Mouse (Mus musculus) forebrain, embryonic 14.5 days (tissue): ENCODE measurements around the gene Rnf19b. TPM values are rescaled to one million over a fixed set of nuclear protein-coding genes. Genes with fewer than 3 reads are reported as not detected.

Experiments
- ATAC-seq: fragments of 200-750 bp; cut with Nextera tagmentation; 2 replicates; pipeline ENCODE4 v1.8.0; 2017; ENCODE audit warnings: mild to moderate bottlenecking, moderate library complexity
- DNase-seq: peaks from one replicate; pipeline ENCODE4 v3.0.0-alpha.2; 2015; ENCODE audit warnings: low spot score
- H3K27ac ChIP-seq: fragments of 300-500 bp; sonication (generic); 2 replicates; pipeline ENCODE4 v1.5.1; 2014; ENCODE audit warnings: low read depth, mild to moderate bottlenecking, control low read depth, low read length, moderate library complexity
- H3K27me3 ChIP-seq: fragments of 300-500 bp; sonication (generic); replicated peaks from 2 replicates; pipeline ENCODE4 v1.6.1; 2014; ENCODE audit warnings: low read length, control low read depth, mixed read lengths; ENCODE audit not compliant: control insufficient read depth, insufficient read depth
- H3K36me3 ChIP-seq: fragments of 300-500 bp; sonication (generic); 2 replicates; pipeline ENCODE4 v1.6.1; 2014; ENCODE audit warnings: low read length, control low read depth; ENCODE audit not compliant: control insufficient read depth, insufficient read depth
- H3K4me1 ChIP-seq: fragments of 300-500 bp; sonication (generic); 2 replicates; pipeline ENCODE4 v1.6.1; 2014; ENCODE audit warnings: antibody characterized with exemption, low read length, control low read depth; ENCODE audit not compliant: control insufficient read depth, insufficient read depth
- H3K4me2 ChIP-seq: fragments of 300-500 bp; sonication (generic); 2 replicates; pipeline ENCODE4 v1.6.1; 2014; ENCODE audit warnings: mild to moderate bottlenecking, control low read depth, low read length
- H3K4me3 ChIP-seq: fragments of 300-500 bp; sonication (generic); 2 replicates; pipeline ENCODE4 v1.5.1; 2014; ENCODE audit warnings: low read depth, low read length, control low read depth
- H3K9ac ChIP-seq: fragments of 300-500 bp; sonication (generic); 2 replicates; pipeline ENCODE4 v1.6.1; 2014; ENCODE audit warnings: mild to moderate bottlenecking, low read length, control low read depth, moderate library complexity
- H3K9me3 ChIP-seq: fragments of 300-500 bp; sonication (generic); replicated peaks from 2 replicates; pipeline ENCODE4 v1.6.1; 2016; ENCODE audit warnings: low read length, control low read depth, mixed read lengths; ENCODE audit not compliant: control insufficient read depth
- WGBS: fragments of 180-500 bp; shearing (Covaris S2); extraction: QIAGEN DNeasy Blood & Tissue Kit; methylation state at CpG from one replicate; pipeline ENCODE4 v1.1.7; 2014; 5-methylcytosine and 5-hydroxymethylcytosine counted together
- polyA plus RNA-seq: library from polyadenylated mRNA; unstranded; fragments of >200 nt; fragmentation: Nextera tagmentation; extraction: Ambion mirVana; gene quantifications from 2 replicates; pipeline ENCODE4 v1.2.1, GENCODE M21; 2014

The Rnf19b gene
- polyA plus RNA-seq, 1 experiment from 2014 or later, result 20.1 TPM

DNA sequence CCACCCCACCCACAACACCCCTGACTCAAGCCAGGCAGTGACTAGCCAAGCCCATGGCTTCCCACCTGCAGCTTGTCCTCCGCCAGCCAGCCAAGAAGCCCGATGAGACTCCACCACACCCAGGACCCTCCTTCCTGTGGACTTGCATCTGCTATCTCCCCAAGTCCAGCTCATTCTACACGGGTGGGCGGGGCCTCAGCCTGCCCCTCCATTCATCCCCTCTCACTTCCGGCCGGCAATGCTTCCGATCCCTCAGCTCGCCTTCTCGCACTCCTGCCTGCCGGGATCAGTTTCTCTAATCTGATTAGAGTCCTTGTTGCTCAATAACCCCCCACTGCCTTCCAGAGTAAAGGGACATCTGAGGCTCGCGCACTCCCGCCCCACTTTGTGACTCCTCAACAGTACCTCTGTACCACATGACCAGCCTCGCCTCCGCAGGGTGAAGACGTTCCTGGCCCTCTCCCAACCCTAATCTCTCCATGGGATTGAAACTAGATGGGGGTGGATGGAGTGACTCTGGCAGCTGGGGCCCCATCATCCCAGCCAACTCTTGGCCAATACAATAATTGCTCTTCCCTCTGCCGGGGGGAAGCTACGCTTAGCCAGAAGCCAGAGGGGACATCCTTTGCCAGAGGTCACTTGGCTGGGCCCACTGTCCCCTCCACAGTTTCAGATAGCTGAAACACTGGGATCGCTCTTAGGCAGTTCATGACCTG is 67.8 kb downstream of the Rnf19b start:
- WGBS, result 7% methylated on average over 19 of the region's 19 CpGs
- Histone ChIP-seq H3K9ac (no peak overlapping the region), H3K27ac (no peak overlapping the region), H3K4me1 (peaks cover 41% of the 10 kb centered on the region), H3K4me2 (peak overlapping the region; percentile 40), H3K27me3 (peaks cover 11% of the 10 kb centered on the region; the same call in 1 of the 2 replicates), H3K9me3 (no peaks in the 10 kb centered on the region), H3K4me3 (peak overlapping the region; percentile 15; the same call in 1 of the 2 replicates), H3K36me3 (no peaks in the 10 kb centered on the region)
- ATAC-seq (no peak), DNase-seq (no peak)

DNA sequence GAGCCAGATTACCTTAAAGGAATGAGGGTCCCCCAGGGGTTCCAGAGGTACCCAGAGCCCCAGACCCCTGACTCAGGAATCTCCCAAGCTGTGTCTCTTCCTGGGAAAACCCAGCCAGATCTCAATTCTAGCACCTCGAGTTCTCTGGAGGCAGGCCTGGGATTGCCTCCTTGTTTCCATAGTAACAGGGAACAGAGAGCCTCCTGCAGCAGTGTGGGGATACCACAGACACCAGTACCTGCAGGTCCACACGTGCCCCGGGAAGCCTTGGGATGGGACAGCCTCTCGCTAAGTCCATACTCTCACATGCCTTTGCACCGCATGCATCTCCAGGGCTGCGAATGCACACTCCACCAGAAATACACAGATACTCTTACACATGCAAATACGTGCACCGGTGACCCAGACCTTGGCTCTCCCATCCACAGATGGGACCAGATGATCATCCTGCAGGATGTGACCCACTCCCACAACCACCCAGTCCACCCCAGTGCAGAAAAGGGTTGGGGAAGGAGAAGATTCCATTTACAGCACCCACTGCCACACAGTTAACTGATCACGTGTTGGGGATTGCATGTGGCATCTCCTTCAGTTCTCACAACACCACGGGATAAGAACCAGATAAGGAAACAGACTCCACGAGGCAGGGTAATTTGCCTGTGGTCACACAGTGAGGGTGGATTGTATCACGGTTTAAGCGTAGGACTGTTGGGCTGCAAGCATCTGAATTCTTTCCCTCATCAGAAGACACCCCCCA is 70.7 kb downstream of the Rnf19b start:
- Histone ChIP-seq H3K27ac (no peak overlapping the region), H3K9ac (no peak overlapping the region), H3K4me2 (no peak overlapping the region), H3K36me3 (no peaks in the 10 kb centered on the region), H3K9me3 (no peaks in the 10 kb centered on the region), H3K4me3 (no peak overlapping the region), H3K27me3 (no peaks in the 10 kb centered on the region), H3K4me1 (peaks cover 28% of the 10 kb centered on the region)
- WGBS, result 63% methylated on average over 13 of the region's 13 CpGs
- peak; percentile 68 for DNase-seq
- ATAC-seq, result no peak

DNA sequence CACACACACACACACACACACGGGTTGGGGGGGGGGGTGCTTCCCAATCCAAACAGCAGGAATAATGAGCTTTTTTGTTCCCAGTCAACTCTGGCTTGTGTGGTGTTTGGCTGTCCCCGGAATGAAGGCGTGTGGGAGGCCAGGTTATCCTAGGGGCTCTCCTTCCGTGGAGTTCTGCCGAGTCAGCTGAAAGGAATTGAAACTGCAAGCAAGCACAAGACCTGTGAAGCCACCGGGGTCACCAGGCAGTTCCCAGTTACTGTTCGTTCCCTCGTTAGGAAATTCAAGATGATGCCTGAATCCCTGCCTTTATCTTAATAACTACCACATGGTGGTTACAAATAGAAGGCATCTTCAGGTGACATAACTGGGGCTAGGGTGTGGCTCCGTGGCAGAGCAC is 71.3 kb downstream of the Rnf19b start:
- Histone ChIP-seq H3K27ac (no peak overlapping the region), H3K4me3 (no peak overlapping the region), H3K9me3 (no peaks in the 10 kb centered on the region), H3K36me3 (no peaks in the 10 kb centered on the region), H3K4me2 (no peak overlapping the region), H3K9ac (no peak overlapping the region), H3K27me3 (no peaks in the 10 kb centered on the region), H3K4me1 (peaks cover 28% of the 10 kb centered on the region)
- no peak for DNase-seq
- WGBS, result 36% methylated on average over 9 of the region's 9 CpGs
- no peak for ATAC-seq

DNA sequence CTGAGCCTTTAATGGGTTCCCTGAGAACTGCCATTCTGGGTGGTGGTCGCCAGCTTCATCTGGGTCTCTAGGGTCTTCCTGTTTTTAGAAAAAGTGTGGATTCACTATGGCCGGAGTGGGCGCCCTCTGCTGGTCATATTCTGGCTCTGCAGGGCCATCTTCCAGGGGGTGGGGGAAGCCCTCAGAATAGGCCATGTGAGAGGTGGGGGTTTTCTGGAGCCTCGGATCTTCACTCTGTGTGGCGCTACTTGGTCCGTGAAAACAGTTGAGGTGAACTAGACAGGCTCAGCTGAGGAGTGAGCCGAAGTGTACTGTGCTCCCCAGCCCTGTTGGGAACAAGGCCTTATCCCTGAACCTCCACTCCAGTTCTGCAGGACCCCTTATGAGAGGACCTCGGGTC is 72.1 kb downstream of the Rnf19b start:
- Histone ChIP-seq H3K4me1 (peaks cover 26% of the 10 kb centered on the region), H3K27ac (no peak overlapping the region), H3K9ac (peak overlapping the region; percentile 32; the same call in 1 of the 2 replicates), H3K4me3 (no peak overlapping the region), H3K27me3 (no peaks in the 10 kb centered on the region), H3K9me3 (no peaks in the 10 kb centered on the region), H3K36me3 (no peaks in the 10 kb centered on the region), H3K4me2 (peak overlapping the region; percentile 24; the same call in 1 of the 2 replicates)
- DNase-seq (no peak), ATAC-seq (peak; percentile 47)
- 5% methylated on average over 8 of the region's 8 CpGs for whole genome bisulfite sequencing

DNA sequence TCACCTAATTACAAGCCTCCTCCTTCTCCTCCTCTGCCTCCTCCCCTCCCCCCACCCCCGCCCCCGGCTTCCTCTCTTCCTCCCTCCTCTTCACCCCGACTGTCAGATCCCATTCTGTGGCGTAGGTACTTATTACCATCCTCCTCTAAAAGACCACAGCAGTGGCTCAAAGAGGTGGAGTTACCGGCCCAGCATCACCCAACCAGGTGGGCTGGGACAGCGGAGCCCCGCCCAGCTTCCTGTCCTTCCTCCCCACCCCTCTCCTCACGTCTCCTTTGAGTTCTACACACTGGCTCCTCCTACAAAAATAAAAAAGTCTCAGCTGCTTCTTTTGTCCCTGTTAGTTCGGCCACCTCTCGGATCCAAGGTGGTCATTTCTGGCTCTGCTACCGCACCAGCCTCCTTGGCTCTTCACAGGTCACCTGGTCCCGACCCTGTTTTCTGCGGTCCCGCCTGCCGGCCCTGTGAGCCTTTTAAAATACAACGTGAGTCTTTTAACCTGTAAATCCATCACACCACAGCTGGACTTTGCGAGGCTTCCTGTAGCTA is 72.8 kb downstream of the Rnf19b start:
- Histone ChIP-seq H3K4me3 (no peak overlapping the region), H3K27ac (no peak overlapping the region), H3K9me3 (no peaks in the 10 kb centered on the region), H3K9ac (peak overlapping the region; percentile 32; the same call in 1 of the 2 replicates), H3K36me3 (no peaks in the 10 kb centered on the region), H3K27me3 (peaks cover 6% of the 10 kb centered on the region), H3K4me2 (peak overlapping the region; percentile 24), H3K4me1 (peaks cover 19% of the 10 kb centered on the region; the same call in 1 of the 2 replicates)
- DNase-seq, result no peak
- 9% methylated on average over 16 of the region's 17 CpGs for WGBS
- ATAC-seq, result peak; percentile 24; the same call in 1 of the 2 replicates

DNA sequence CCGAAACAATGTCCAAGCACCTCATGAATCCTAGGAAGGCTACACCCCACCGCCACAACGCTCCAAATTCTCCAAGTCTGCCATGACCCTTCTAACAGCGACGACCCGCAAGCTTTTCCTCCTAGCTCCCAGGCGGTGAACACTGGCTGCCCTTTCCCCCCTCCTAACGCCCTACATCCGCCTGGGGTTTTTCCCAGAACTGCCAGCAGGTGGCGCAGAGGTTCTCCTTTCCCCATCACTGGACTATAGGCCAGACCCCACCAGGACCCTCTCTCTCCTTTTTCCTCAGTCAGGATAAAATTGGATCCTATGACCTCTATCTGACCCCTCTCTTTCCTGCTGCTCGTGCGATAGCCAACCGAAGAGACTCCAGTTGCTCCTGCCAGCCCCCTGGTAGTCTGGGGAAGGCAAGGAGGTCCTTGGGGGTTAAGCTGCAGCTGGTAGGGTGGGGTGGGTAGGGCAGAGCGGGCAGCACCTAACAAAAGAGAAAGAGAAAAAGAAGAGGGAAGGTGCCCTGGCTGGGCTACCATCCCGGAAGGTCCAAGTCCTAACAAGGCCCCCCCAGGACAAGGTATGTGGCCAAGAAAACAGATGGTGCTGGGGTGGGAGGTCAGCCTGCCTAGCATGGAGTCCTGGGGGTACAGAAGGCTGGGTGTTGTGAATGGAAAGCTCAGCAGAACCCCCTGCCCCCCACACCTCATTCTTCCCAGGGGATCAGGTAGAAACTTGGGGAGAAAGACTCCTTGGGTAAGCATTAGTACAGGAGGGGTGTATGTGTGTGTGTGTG is 76.9 kb downstream of the Rnf19b start:
- peaks cover 7% of the 10 kb centered on the region; the same call in 1 of the 2 replicates for H3K4me1 ChIP-seq
- no peak overlapping the region for H3K9ac ChIP-seq
- 12% methylated on average over 15 of the region's 15 CpGs for whole genome bisulfite sequencing
- H3K4me3 ChIP-seq, result no peak overlapping the region
- 0 out of 2 replicates have a peak overlapping the region, but pooled peaks have one; percentile 14 for H3K4me2 ChIP-seq
- ATAC-seq (0 out of 2 replicates have a peak, but pooled peaks have one; percentile 35), DNase-seq (peak; percentile 79)
- no peak overlapping the region for H3K27ac ChIP-seq
- no peaks in the 10 kb centered on the region for H3K36me3 ChIP-seq
- no peaks in the 10 kb centered on the region for H3K9me3 ChIP-seq
- H3K27me3 ChIP-seq, result peaks cover 28% of the 10 kb centered on the region

Other genes starting within 250 kb of the Rnf19b start
- 9.3 and 10.5 TPM in 2 replicates for gene Trim62, start 174.7 kb upstream of the Rnf19b start, polyA plus RNA-seq
- 10.6 and 11.7 TPM in 2 replicates for gene Azin2, start 95.8 kb upstream of the Rnf19b start, polyA plus RNA-seq
- 89.2 and 93.6 TPM in 2 replicates for gene Ak2, start 66.3 kb upstream of the Rnf19b start, polyA plus RNA-seq
- not detected in 2 replicates for gene Tmem54, start 47.3 kb downstream of the Rnf19b start, polyA plus RNA-seq
- gene Hpca, start 63.8 kb downstream of the Rnf19b start, polyA plus RNA-seq, result 16.8 and 23.1 TPM in 2 replicates
- 1.3 and 1.7 TPM in 2 replicates for gene Fndc5, start 78.7 kb downstream of the Rnf19b start, polyA plus RNA-seq
- 9.7 and 11.8 TPM in 2 replicates for gene S100pbp, start 131.5 kb downstream of the Rnf19b start, polyA plus RNA-seq
- 110 and 126 TPM in 2 replicates for gene Yars, start 131.5 kb downstream of the Rnf19b start, polyA plus RNA-seq
- gene C77080, start 203.1 kb downstream of the Rnf19b start, polyA plus RNA-seq, result 3.6 and 4.2 TPM in 2 replicates
- gene Sync, start 229.3 kb downstream of the Rnf19b start, polyA plus RNA-seq, result 0.14 and 0.24 TPM in 2 replicates